Mouse (Mus musculus) heart, adult 2 months (tissue): ENCODE data around the gene Slc35e3. TPM values are rescaled to one million over a fixed set of nuclear protein-coding genes. Genes with fewer than 3 reads are reported as not detected.

Source experiments
- DNase-seq, 2 experiments: peaks; one replicate each; pipeline ENCODE4 v3.0.0; 2021
- H3K27ac ChIP-seq: fragments of 200-600 bp; 2 replicates; pipeline ENCODE4 v1.8.1; 2022
- H3K27me3 ChIP-seq: fragments of 200-500 bp; 2 replicates; pipeline ENCODE4 v1.6.1; 2012; ENCODE audit warnings: mild to moderate bottlenecking, low read length, inconsistent platforms, mixed read lengths; ENCODE audit not compliant: control insufficient read depth, insufficient read depth
- H3K36me3 ChIP-seq: fragments of 200-500 bp; 2 replicates; pipeline ENCODE4 v1.6.1; 2012; ENCODE audit warnings: low read length, inconsistent platforms; ENCODE audit not compliant: control insufficient read depth, insufficient read depth
- H3K4me1 ChIP-seq: fragments of 200-500 bp; 2 replicates; pipeline ENCODE4 v1.6.1; 2011; ENCODE audit warnings: low read length; ENCODE audit not compliant: control insufficient read depth, insufficient read depth
- H3K4me3 ChIP-seq: fragments of 200-600 bp; 2 replicates; pipeline ENCODE4 v1.8.1; 2022
- H3K79me2 ChIP-seq: fragments of 200-500 bp; replicated peaks from 2 replicates; pipeline ENCODE4 v1.6.1; 2012; ENCODE audit warnings: mild to moderate bottlenecking, inconsistent platforms, low read length, moderate library complexity, mixed read lengths; ENCODE audit not compliant: control insufficient read depth, insufficient read depth
- H3K9ac ChIP-seq: fragments of 200-500 bp; 2 replicates; pipeline ENCODE4 v1.6.1; 2012; ENCODE audit warnings: low read depth, mild to moderate bottlenecking, control low read depth, inconsistent platforms, low read length, mixed read lengths
- CTCF ChIP-seq: fragments of 200-600 bp; IDR thresholded peaks from 2 replicates; pipeline ENCODE4 v1.8.1; 2022; ENCODE audit warnings: antibody characterized with exemption, mild to moderate bottlenecking, moderate library complexity
- EP300 ChIP-seq: fragments of 200-500 bp; IDR thresholded peaks from 2 replicates; pipeline ENCODE4 v1.6.1; 2011; ENCODE audit warnings: low read depth, low read length, control low read depth; ENCODE audit not compliant: insufficient read depth
- POLR2A ChIP-seq: fragments of 200-500 bp; IDR thresholded peaks from 2 replicates; pipeline ENCODE4 v1.6.1; 2011; ENCODE audit warnings: mild to moderate bottlenecking, low read depth, low read length, control low read depth; ENCODE audit not compliant: insufficient read depth
- WGBS: fragments of 180-500 bp; shearing (Covaris S2); methylation state at CpG from one replicate; pipeline ENCODE4 v1.1.7; 2018; 5-methylcytosine and 5-hydroxymethylcytosine counted together
- intact Hi-C: fragments of 180-260 bp; cut with DNase I; formaldehyde crosslinking; loops from one replicate; pipeline ENCODE4 v1.15.1; 2025
- polyA plus RNA-seq: library from polyadenylated mRNA; depleted of rRNA; stranded (reverse); fragments of >200 nt; gene quantifications from 2 replicates; pipeline ENCODE4 v1.2.3, GENCODE M21; 2012
- total RNA-seq, 2 experiments: library from RNA; stranded (reverse); gene quantifications; 2 replicates each; pipeline ENCODE4 v1.2.3; 2021

Gene Slc35e3
- total and polyA plus RNA-seq, 3 experiments = 5.7 to 8.0 (median 7.4) TPM

DNA sequence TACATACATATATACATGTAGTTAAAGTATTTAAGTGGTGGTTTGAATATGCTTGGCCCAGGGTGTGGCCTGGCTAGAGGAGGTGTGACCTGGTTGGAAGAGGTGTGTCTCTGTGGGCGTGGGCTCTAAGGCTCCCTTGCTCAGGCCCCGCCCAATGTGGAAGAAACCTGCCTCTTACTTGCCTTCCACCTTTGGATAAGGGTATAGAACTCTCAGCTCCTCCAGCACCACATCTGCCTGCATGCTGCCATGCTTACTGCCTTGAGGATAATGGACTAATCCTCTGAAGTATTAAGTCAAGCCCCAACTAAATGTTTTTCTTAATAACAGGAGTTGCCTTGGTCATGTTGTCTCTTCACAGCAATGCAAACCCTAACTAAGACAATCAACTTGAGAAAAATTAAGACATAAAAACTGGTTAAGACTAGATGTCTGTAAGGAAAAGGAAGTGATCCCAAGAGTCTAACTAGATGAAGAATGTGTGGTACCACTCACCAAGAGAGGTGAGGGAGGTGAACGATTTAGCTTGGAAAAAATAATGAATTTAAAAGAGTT is 48.5 kb downstream of the Slc35e3 start:
- WGBS = 95% methylated on average over 3 of the region's 3 CpGs

DNA sequence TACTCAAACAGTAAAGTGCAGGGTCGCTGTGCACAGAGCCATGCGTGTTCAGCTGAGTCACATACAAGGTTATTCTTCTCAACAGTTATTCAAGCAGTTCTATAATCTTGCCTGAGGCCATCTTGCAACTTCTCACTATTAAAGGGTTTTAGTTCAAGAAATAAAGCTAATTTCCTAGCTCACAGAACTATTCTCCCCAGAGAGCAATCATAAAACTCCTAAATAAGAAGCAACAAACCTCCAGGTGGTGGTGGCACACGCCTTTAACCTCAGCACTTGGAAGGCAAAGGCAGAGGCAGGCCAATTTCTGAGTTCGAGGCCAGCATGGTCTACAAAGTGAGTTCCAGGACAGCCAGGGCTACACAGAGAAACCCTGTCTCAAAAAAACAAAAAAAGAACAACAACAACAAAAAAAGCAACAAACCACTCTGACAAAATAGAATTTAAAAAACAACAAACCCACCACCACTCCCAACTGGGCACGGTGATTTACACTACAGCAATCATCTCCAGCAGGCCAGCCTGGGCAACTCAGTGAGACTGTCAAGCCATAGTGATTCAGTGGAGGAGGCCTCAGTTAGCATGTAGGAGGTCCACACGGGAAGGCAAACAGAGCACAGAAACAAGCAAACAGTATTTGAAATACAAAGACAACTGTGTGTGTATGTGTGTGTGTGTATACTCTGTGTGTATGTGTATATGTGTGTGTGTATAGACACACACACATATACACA is 49.2 kb downstream of the Slc35e3 start:
- peaks cover 20% of the 10 kb centered on the region for H3K36me3 ChIP-seq
- H3K9ac ChIP-seq = no peak overlapping the region
- 0 out of 2 replicates have a peak, but pooled peaks cover 2% of the 10 kb centered on the region for H3K79me2 ChIP-seq
- no peaks in the 10 kb centered on the region for H3K27me3 ChIP-seq
- H3K4me3 ChIP-seq = no peak overlapping the region
- no peaks in the 10 kb centered on the region for H3K4me1 ChIP-seq
- 91% methylated on average over 6 of the region's 6 CpGs for WGBS
- H3K27ac ChIP-seq = no peak overlapping the region
- DNase-seq = no peak
- intact Hi-C loops = loop anchor here (10.0 kb wide), 1 partner anchor 332 kb away; no protein-coding TSS in a partner anchor
- TF ChIP-seq EP300 (no peak), CTCF (no peak), POLR2A (no peak)

More for the DNA sequence above, 48.5 kb downstream of the Slc35e3 start:
- Histone ChIP-seq H3K4me3 (no peak overlapping the region), H3K4me1 (no peaks in the 10 kb centered on the region), H3K27me3 (no peaks in the 10 kb centered on the region), H3K79me2 (0 out of 2 replicates have a peak, but pooled peaks cover 2% of the 10 kb centered on the region), H3K27ac (no peak overlapping the region), H3K36me3 (peaks cover 20% of the 10 kb centered on the region), H3K9ac (no peak overlapping the region)
- TF ChIP-seq POLR2A (no peak), CTCF (no peak), EP300 (no peak)
- intact Hi-C loops = loop anchor here (10.0 kb wide), 1 partner anchor 333 kb away; no protein-coding TSS in a partner anchor
- DNase-seq = no peak

DNA sequence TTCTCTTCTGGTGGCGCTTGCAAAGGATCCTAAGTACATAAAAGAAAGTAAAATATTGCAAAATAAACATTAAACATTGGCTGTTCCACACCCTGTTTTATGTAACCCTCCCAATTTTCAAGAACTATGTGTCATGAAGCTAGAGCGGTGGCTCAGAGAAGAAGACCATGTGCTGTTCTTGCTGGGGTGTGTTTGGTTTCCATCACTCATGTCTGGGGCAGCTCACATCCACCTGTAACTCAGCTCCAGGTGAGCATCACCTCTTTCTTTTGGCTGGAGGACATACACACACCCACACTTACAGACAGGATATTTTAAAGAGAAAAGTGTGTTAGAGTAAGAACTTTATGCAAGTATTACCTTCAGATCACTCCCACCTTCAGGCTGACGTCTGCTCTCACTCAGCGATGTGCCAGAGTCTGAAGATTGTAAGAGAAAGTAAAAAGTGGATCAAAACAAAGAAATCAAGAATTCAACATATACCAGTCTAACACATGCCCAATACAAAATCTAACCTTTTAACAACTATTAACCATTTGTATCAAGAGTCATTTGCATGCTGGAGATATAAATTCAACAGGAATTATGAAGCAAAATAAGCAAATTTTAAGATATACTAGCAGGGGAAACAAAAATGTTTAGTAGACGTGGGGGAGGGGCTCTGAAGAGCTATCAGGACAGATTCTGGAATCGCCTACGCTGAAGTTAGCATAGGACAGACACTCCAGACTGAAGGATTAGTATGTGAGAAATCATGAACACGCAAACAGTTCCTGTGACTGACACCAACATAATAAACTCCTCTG is 49.9 kb downstream of the Slc35e3 start:
- Histone ChIP-seq H3K79me2 (no peaks in the 10 kb centered on the region), H3K4me1 (no peaks in the 10 kb centered on the region), H3K27me3 (no peaks in the 10 kb centered on the region), H3K36me3 (peaks cover 20% of the 10 kb centered on the region), H3K4me3 (no peak overlapping the region), H3K9ac (no peak overlapping the region), H3K27ac (no peak overlapping the region)
- intact Hi-C loops = loop anchor here (10.0 kb wide), 1 partner anchor 331 kb away; no protein-coding TSS in a partner anchor
- TF ChIP-seq CTCF (no peak), EP300 (no peak), POLR2A (no peak)
- no peak for DNase-seq
- WGBS = 88% methylated on average over 8 of the region's 8 CpGs

DNA sequence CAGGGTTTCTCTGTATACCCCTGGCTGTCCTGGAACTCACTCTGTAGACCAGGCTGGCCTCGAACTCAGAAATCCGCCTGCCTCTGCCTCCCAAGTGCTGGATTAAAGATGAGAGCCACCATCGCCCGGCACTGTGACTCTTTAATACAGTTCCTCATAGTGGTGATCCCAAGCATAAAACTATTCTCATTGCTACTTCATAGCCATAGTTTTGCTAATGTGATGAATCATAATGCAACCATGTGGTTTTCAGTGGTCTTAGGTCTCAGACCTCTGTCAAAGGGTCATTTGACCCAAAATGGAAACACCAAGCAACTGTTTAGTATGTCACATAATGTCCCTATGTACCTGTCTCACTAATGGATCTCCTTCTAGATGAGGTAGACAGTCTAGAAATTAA is 50.6 kb downstream of the Slc35e3 start:
- 97% methylated on average over 4 of the region's 4 CpGs for WGBS
- Histone ChIP-seq H3K36me3 (peaks cover 22% of the 10 kb centered on the region), H3K4me3 (no peak overlapping the region), H3K79me2 (no peaks in the 10 kb centered on the region), H3K27ac (no peak overlapping the region), H3K9ac (no peak overlapping the region), H3K4me1 (no peaks in the 10 kb centered on the region), H3K27me3 (no peaks in the 10 kb centered on the region)
- intact Hi-C loops = loop anchor here (10.0 kb wide), 1 partner anchor 331 kb away; no protein-coding TSS in a partner anchor
- TF ChIP-seq POLR2A (no peak), EP300 (no peak), CTCF (no peak)
- DNase-seq = no peak

DNA sequence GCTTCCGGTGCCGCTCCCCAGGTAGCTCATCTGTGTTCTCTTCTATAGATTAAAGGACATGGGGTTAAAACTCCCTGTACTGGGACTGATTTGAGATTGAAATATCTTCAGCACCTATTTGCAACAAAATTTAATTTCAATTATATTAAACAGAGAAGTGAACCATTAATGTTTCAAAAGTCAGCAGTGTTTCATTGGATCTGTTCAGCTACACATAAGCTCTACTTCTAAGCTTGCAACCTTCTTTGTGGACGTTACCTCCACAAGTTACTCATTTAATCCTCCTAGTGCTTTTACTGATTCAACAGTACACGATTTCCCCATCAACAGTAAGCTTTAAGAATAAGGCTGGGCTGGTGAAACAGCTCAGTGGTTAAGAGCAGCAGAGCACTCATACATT is 51.1 kb downstream of the Slc35e3 start:
- Histone ChIP-seq H3K27ac (no peak overlapping the region), H3K9ac (no peak overlapping the region), H3K36me3 (peaks cover 18% of the 10 kb centered on the region), H3K27me3 (no peaks in the 10 kb centered on the region), H3K4me3 (no peak overlapping the region), H3K79me2 (no peaks in the 10 kb centered on the region), H3K4me1 (no peaks in the 10 kb centered on the region)
- no peak for TF ChIP-seq POLR2A
- no peak for TF ChIP-seq EP300
- no peak for TF ChIP-seq CTCF
- DNase-seq = no peak
- intact Hi-C loops = loop anchor here (10.0 kb wide), 1 partner anchor 330 kb away; no protein-coding TSS in a partner anchor
- WGBS = 98% methylated on average over 4 of the region's 4 CpGs
